Mouse (Mus musculus) neural tube, embryonic 14.5 days (tissue): ENCODE results near the gene Anapc15-ps. TPM values are rescaled to one million over a fixed set of nuclear protein-coding genes. Genes with fewer than 3 reads are reported as not detected.

Experiments
- ATAC-seq: fragments of 200-750 bp; cut with Nextera tagmentation; 2 replicates; pipeline ENCODE4 v1.8.0; 2017; ENCODE audit warnings: low read depth, mild to moderate bottlenecking, moderate TSS enrichment, moderate library complexity
- H3K27ac ChIP-seq: fragments of 300-500 bp; sonication (generic); 2 replicates; pipeline ENCODE4 v1.5.1; 2014; ENCODE audit warnings: low read depth, mild to moderate bottlenecking, control low read depth, low read length, moderate library complexity, mixed read lengths
- H3K27me3 ChIP-seq: fragments of 300-500 bp; sonication (generic); 2 replicates; pipeline ENCODE4 v1.6.1; 2014; ENCODE audit warnings: low read length; ENCODE audit not compliant: control insufficient read depth, insufficient read depth
- H3K36me3 ChIP-seq: fragments of 300-500 bp; sonication (generic); 2 replicates; pipeline ENCODE4 v1.6.1; 2014; ENCODE audit warnings: low read length, mixed read lengths; ENCODE audit not compliant: control insufficient read depth, insufficient read depth
- H3K4me1 ChIP-seq: fragments of 300-500 bp; sonication (generic); 2 replicates; pipeline ENCODE4 v1.6.1; 2014; ENCODE audit warnings: low read length; ENCODE audit not compliant: control insufficient read depth, insufficient read depth
- H3K4me2 ChIP-seq: fragments of 300-500 bp; sonication (generic); 2 replicates; pipeline ENCODE4 v1.6.1; 2014; ENCODE audit warnings: mild to moderate bottlenecking, low read depth, low read length, control low read depth
- H3K4me3 ChIP-seq: fragments of 300-500 bp; sonication (generic); 2 replicates; pipeline ENCODE4 v1.5.1; 2014; ENCODE audit warnings: low read depth, low read length, control low read depth, mixed read lengths
- H3K9ac ChIP-seq: fragments of 300-500 bp; sonication (generic); replicated peaks from 2 replicates; pipeline ENCODE4 v1.6.1; 2014; ENCODE audit warnings: low read depth, mild to moderate bottlenecking, control low read depth, low read length, mixed read lengths
- H3K9me3 ChIP-seq: fragments of 300-500 bp; sonication (generic); 2 replicates; pipeline ENCODE4 v1.6.1; 2016; ENCODE audit warnings: low read length; ENCODE audit not compliant: control insufficient read depth
- WGBS: fragments of 180-500 bp; shearing (Covaris S2); extraction: QIAGEN DNeasy Blood & Tissue Kit; methylation state at CpG from one replicate; pipeline ENCODE4 v1.1.7; 2014; 5-methylcytosine and 5-hydroxymethylcytosine counted together
- polyA plus RNA-seq: library from polyadenylated mRNA; unstranded; fragments of >200 nt; fragmentation: Nextera tagmentation; extraction: Ambion mirVana; gene quantifications from 2 replicates; pipeline ENCODE4 v1.2.1, GENCODE M21; 2014

Gene Anapc15-ps
- polyA plus RNA-seq, 1 experiment from 2014 or later = not detected

DNA sequence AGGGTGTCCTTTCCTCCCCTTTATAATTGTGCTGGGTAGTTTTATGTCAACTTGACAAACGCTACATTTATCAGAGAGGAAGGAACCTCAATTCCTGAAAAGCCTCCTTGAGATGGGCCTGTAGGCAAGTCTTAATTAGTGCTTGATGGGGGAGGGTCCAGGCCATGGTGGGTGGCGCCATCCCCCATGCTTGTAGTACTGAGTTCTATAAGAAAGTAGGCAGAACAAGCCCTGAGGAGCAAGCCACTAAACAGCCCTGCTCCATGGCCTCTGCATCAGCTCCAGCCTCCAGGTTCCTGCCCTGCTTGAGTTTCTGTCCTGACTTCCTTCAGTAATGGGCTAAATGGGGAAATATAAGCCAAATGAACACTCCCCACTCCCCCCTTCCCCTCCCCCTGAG is 5.4 kb upstream of the Anapc15-ps start:
- no peak overlapping the region for H3K9ac ChIP-seq
- no peaks in the 10 kb centered on the region for H3K27me3 ChIP-seq
- H3K4me1 ChIP-seq = no peaks in the 10 kb centered on the region
- H3K4me2 ChIP-seq = no peak overlapping the region
- no peak overlapping the region for H3K27ac ChIP-seq
- no peaks in the 10 kb centered on the region; the same call in 1 of the 2 replicates for H3K9me3 ChIP-seq
- ATAC-seq = no peak
- H3K4me3 ChIP-seq = no peak overlapping the region
- H3K36me3 ChIP-seq = no peaks in the 10 kb centered on the region
- 96% methylated on average over 2 of the region's 2 CpGs for whole genome bisulfite sequencing

DNA sequence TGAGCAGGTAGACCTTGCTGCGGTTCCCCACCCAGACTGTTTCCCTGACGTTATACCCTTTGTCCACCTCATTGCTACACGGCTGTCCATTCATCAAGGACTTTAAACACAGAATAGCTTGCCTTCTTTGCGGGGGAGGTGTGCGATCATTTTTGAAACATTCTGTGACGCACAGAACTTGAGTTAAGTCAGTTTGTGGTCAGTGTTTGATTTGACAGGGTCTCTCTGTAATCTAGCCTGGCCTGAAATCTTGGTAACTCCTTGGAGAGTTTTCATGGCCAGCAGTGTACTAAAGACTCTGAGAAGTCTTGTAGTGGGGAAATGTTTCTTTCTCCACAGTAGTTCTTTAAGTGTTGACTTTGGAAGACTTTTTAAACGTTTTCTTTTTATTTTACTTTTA is 5.0 kb upstream of the Anapc15-ps start:
- no peak overlapping the region for H3K4me2 ChIP-seq
- H3K9me3 ChIP-seq = no peaks in the 10 kb centered on the region
- H3K27ac ChIP-seq = no peak overlapping the region
- no peaks in the 10 kb centered on the region for H3K4me1 ChIP-seq
- no peaks in the 10 kb centered on the region for H3K27me3 ChIP-seq
- ATAC-seq = no peak
- no peaks in the 10 kb centered on the region for H3K36me3 ChIP-seq
- no peak overlapping the region for H3K9ac ChIP-seq
- no peak overlapping the region for H3K4me3 ChIP-seq
- 70% methylated on average over 7 of the region's 7 CpGs for WGBS

DNA sequence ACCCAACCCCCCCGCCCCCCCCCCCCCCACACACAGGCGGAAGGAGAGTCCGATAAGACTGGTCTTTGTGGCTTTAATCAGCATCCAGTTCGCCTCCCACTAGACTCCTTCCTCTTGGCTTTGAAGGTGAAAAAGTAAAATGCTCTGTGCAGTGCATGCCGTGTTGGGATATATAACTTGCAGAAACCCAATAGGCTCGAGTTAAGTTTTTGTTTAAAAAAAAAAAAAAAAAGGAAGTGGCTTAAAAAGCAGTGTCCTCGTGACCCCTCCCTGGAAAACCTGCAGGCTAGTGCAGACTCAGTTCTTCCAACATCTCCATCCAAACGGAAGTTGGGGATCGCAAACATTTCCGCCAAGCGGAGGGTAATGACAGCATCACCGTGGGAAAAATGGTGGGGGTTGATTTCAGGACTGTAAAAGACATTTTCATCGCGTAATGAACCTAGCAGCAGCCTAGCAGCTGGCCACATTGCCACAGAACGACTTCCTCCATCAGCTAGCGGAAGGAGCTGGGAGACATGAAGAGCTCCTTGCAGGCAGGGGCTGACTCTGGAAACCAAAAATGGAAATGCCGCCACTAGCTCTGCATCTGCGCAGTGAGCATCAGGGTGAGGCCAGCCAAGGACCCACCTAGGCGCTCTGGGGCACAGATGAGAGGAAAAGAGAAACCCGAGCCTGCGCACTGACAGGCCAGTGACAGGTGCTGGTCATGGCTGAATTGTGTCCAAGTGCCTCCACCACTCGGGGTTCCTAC is 4.3 kb upstream of the Anapc15-ps start:
- WGBS = 59% methylated on average over 22 of the region's 22 CpGs
- no peak overlapping the region for H3K4me2 ChIP-seq
- H3K4me3 ChIP-seq = no peak overlapping the region
- H3K4me1 ChIP-seq = no peaks in the 10 kb centered on the region
- H3K9me3 ChIP-seq = no peaks in the 10 kb centered on the region
- no peak overlapping the region for H3K9ac ChIP-seq
- ATAC-seq = no peak
- H3K27me3 ChIP-seq = no peaks in the 10 kb centered on the region
- H3K27ac ChIP-seq = no peak overlapping the region
- no peaks in the 10 kb centered on the region for H3K36me3 ChIP-seq

DNA sequence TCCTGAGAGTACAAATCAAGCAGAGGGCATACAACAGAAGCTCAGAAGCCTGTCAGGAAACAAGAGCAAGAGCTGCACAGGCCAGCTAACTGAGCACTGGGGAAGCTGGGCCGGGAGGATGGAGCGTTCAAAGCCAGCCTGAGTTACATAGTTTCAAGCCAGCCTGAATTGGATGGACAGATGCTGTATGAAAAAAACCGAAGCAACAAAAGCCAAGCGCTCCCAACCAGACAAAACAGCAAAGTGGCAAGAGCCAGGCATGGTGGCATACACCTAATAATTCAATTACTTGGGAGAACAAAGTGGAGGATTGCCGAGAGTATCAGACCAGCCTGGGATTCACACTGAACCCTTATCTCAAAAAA is 3.7 kb upstream of the Anapc15-ps start:
- Histone ChIP-seq H3K4me2 (no peak overlapping the region), H3K9ac (no peak overlapping the region), H3K27me3 (no peaks in the 10 kb centered on the region), H3K4me1 (no peaks in the 10 kb centered on the region), H3K4me3 (no peak overlapping the region), H3K27ac (no peak overlapping the region), H3K36me3 (no peaks in the 10 kb centered on the region), H3K9me3 (no peaks in the 10 kb centered on the region)
- ATAC-seq = no peak
- WGBS = 73% methylated on average over 5 of the region's 5 CpGs

DNA sequence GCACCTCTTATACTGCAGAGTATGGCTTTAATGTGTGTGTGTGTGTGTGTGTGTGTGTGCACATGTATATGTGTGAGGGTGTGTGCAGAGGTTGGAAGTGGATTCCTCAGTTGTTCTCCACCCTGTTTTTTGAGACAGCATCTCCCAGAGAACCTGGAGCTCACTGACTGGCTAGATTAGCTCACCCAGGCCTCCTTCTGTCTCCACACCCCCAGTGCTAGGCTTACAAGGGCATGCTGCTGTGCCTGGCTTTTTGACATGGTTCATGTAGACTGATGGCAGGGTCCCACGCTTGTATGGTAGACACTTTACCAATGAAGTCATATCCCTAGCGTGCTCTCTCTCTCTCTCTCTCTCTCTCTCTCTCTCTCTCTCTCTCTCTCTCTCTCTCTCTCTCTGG is 3.1 kb upstream of the Anapc15-ps start:
- no peak overlapping the region for H3K9ac ChIP-seq
- no peak overlapping the region for H3K4me3 ChIP-seq
- no peaks in the 10 kb centered on the region for H3K36me3 ChIP-seq
- no peak overlapping the region for H3K4me2 ChIP-seq
- no peaks in the 10 kb centered on the region for H3K27me3 ChIP-seq
- 94% methylated on average over 2 of the region's 2 CpGs for WGBS
- ATAC-seq = no peak
- no peaks in the 10 kb centered on the region for H3K4me1 ChIP-seq
- H3K9me3 ChIP-seq = no peaks in the 10 kb centered on the region
- no peak overlapping the region for H3K27ac ChIP-seq

DNA sequence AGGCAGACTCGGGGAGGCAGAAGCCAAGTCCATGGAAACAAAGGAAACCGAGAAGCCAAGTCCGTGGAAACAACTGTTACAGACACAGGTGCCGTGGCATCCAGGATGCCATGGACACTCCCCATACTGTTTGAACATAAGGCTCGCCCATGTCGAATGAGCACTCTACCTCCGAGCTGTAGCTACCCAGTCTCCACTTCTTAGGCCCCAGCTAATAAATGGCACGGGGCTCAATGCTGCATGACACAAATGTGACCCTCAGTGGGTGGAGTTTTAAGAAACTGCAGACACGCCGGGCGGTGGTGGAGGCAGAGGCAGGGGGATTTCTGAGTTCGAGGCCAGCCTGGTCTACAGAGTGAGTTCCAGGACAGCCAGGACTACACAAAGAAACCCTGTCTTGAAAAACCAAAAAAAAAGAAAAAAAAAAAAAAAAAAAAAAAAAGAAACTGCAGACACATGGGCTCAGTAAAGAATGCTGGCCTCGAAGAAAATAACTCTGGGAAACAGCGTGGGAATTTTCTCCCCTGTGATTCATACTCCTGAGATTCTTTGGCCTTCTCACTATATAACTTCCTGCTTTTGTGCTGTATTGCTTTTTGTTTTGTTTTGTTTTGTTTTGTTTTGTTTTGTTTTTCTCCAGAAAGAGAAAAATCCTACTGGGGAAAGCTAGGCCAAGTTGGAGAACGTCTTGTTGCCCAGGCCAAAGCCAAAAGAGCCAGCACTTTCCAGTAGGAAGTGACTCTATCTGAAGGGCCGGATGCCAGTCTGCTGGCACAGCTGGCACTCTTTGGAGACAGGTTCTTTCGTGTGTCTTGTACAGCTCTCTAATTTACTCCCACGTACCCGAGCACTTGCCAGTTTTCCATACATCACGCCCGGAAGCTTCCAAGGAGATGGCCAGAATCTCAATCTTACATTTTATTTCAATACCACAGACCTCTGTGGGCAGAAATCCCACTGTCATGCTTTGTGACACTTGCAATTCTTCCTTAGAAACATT is 2.2 kb downstream of the Anapc15-ps start:
- Histone ChIP-seq H3K9me3 (no peaks in the 10 kb centered on the region), H3K27ac (no peak overlapping the region), H3K36me3 (no peaks in the 10 kb centered on the region), H3K27me3 (no peaks in the 10 kb centered on the region), H3K4me1 (no peaks in the 10 kb centered on the region), H3K4me3 (no peak overlapping the region), H3K9ac (no peak overlapping the region), H3K4me2 (no peak overlapping the region)
- no peak for ATAC-seq
- WGBS = 90% methylated on average over 21 of the region's 21 CpGs

DNA sequence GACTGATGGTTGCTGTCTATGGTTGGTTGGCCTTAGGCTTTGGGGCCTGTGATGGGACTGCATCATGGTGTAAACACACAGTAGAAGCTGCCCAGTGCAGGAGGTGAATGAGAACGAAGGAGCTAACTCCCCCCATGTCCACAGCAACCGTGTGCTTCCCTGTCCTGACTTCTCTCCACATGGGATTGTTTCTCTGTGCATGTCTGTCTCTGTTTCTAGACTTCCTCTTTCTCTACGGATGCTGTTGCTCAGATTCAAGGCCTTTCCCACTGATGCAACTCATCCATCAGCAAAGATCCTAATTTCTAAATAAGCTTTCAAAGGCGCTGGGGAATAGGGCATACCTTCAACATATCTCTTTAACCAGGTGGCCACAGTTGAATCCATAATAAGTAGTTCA is 3.4 kb downstream of the Anapc15-ps start:
- Histone ChIP-seq H3K9ac (no peak overlapping the region), H3K9me3 (no peaks in the 10 kb centered on the region), H3K4me2 (no peak overlapping the region), H3K36me3 (no peaks in the 10 kb centered on the region), H3K27ac (no peak overlapping the region), H3K4me1 (no peaks in the 10 kb centered on the region), H3K4me3 (no peak overlapping the region), H3K27me3 (no peaks in the 10 kb centered on the region)
- 88% methylated on average over 4 of the region's 4 CpGs for WGBS
- ATAC-seq = no peak

DNA sequence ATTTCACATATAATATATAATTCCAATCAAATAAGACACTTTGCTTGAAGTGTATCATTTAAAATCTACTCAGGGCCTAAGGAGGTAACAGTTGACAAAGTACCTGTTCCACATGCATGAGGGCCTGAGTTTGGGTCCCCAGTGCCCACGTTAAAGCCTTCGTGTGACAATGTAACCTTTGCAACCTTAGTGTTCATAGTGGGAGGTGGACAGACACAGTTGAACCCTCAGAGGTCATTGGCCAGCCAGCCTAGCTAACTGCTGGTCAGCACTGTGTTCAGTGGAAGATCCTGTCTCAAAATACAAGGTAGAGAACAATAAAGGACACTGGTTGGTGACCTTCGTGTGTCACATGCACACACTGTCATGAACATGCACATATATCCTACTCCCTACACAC is 4.2 kb downstream of the Anapc15-ps start:
- Histone ChIP-seq H3K27ac (no peak overlapping the region), H3K9me3 (no peaks in the 10 kb centered on the region), H3K4me3 (no peak overlapping the region), H3K4me2 (no peak overlapping the region), H3K9ac (no peak overlapping the region), H3K4me1 (no peaks in the 10 kb centered on the region), H3K36me3 (no peaks in the 10 kb centered on the region), H3K27me3 (no peaks in the 10 kb centered on the region)
- WGBS = 96% methylated on average over 3 of the region's 3 CpGs
- no peak for ATAC-seq

DNA sequence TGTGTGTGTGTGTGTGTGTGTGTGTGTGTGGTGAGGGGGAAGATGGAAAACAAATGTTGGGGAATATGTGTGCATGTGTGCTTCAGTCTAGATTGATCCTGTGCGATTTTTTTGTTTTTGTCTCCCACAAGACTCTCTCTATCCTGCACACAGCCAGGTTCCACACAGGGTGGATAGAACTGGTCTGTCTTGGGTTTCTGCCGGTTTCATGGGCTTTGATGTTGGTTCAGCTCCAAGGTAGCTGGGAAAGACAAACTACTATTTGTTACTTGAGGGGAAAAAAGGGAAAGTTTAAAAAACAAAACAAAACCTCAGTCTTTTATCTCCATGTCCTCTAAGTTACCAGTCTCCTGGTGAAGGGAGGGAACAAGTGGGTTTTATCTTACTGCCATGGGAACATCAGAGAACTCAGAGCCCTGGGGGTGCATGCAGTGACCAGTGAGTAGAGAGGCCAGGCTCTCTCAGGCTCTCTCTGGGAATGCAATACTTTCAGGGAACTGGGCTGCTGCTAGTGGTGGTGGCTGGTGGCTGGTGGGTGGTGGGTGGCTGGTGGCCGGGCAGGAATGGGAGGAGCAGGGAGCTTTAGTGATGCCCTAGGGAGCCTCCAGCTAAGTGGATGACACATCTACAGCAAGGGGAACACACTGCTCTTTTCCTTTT is 5.8 kb downstream of the Anapc15-ps start:
- no peaks in the 10 kb centered on the region for H3K27me3 ChIP-seq
- whole genome bisulfite sequencing = 70% methylated on average over 3 of the region's 3 CpGs
- H3K4me2 ChIP-seq = no peak overlapping the region
- H3K4me3 ChIP-seq = no peak overlapping the region
- H3K4me1 ChIP-seq = no peaks in the 10 kb centered on the region
- H3K9me3 ChIP-seq = no peaks in the 10 kb centered on the region
- no peak for ATAC-seq
- no peak overlapping the region for H3K9ac ChIP-seq
- H3K36me3 ChIP-seq = no peaks in the 10 kb centered on the region
- no peak overlapping the region for H3K27ac ChIP-seq
